Mouse (Mus musculus) liver, embryonic 11.5 days (tissue): Measurements from ENCODE around the gene Ubxn10. TPM values are rescaled to one million over a fixed set of nuclear protein-coding genes. Genes with fewer than 3 reads are reported as not detected.
A peak's percentile ranks its signal among the peaks of the same experiment; 100 is the strongest.

Source experiments
- ATAC-seq: fragments of 200-750 bp; cut with Nextera tagmentation; replicated peaks from 2 replicates; pipeline ENCODE4 v1.8.0; 2017; ENCODE audit warnings: moderate number of reproducible peaks, mild to moderate bottlenecking, moderate TSS enrichment, moderate library complexity; ENCODE audit not compliant: low FRiP score
- DNase-seq: peaks from one replicate; pipeline ENCODE4 v3.0.0-alpha.2; 2017; ENCODE audit warnings: low spot score
- H3K27ac ChIP-seq: fragments of 300-500 bp; sonication (generic); 2 replicates; pipeline ENCODE4 v1.5.1; 2014; ENCODE audit warnings: mild to moderate bottlenecking, low read depth, low read length, control low read depth
- H3K27me3 ChIP-seq: fragments of 300-500 bp; sonication (generic); replicated peaks from 2 replicates; pipeline ENCODE4 v1.6.1; 2014; ENCODE audit warnings: low read length, mixed read lengths; ENCODE audit not compliant: control insufficient read depth, insufficient read depth
- H3K36me3 ChIP-seq: fragments of 300-500 bp; sonication (generic); 2 replicates; pipeline ENCODE4 v1.6.1; 2014; ENCODE audit warnings: mild to moderate bottlenecking, low read length, moderate library complexity, mixed read lengths; ENCODE audit not compliant: control insufficient read depth, insufficient read depth
- H3K4me1 ChIP-seq: fragments of 300-500 bp; sonication (generic); replicated peaks from 2 replicates; pipeline ENCODE4 v1.6.1; 2014; ENCODE audit warnings: low read length, mixed read lengths; ENCODE audit not compliant: control insufficient read depth, insufficient read depth
- H3K4me2 ChIP-seq: fragments of 300-500 bp; sonication (generic); 2 replicates; pipeline ENCODE4 v1.6.1; 2014; ENCODE audit warnings: mild to moderate bottlenecking, control low read depth, moderate library complexity
- H3K4me3 ChIP-seq: fragments of 300-500 bp; sonication (generic); 2 replicates; pipeline ENCODE4 v1.5.1; 2014; ENCODE audit warnings: low read depth, low read length, control low read depth
- H3K9ac ChIP-seq: fragments of 300-500 bp; sonication (generic); 2 replicates; pipeline ENCODE4 v1.6.1; 2014; ENCODE audit warnings: low read depth, low read length, control low read depth
- H3K9me3 ChIP-seq: fragments of 300-500 bp; sonication (generic); 2 replicates; pipeline ENCODE4 v1.6.1; 2016; ENCODE audit warnings: low read length, inconsistent platforms, mixed read lengths; ENCODE audit not compliant: control insufficient read depth
- WGBS: fragments of 180-500 bp; shearing (Covaris S2); extraction: QIAGEN DNeasy Blood & Tissue Kit; methylation state at CpG from one replicate; pipeline ENCODE4 v1.1.7; 2014; 5-methylcytosine and 5-hydroxymethylcytosine counted together
- polyA plus RNA-seq: library from polyadenylated mRNA; unstranded; fragments of >200 nt; fragmentation: Nextera tagmentation; extraction: Ambion mirVana; gene quantifications from 2 replicates; pipeline ENCODE4 v1.2.1, GENCODE M21; 2014

Ubxn10 gene
- polyA plus RNA-seq, 1 experiment from 2014 or later = 0.48 TPM

GRCm38 (mm10) chr4:138690561-138690960, 46.4 kb downstream of the Ubxn10 start:
- 5% methylated on average over 4 of the region's 4 CpGs for WGBS
- Histone ChIP-seq H3K4me1 (no peaks in the 10 kb centered on the region), H3K27me3 (peaks cover 51% of the 10 kb centered on the region), H3K4me2 (no peak overlapping the region), H3K27ac (no peak overlapping the region), H3K9ac (no peak overlapping the region), H3K4me3 (no peak overlapping the region), H3K9me3 (no peaks in the 10 kb centered on the region), H3K36me3 (no peaks in the 10 kb centered on the region)
- ATAC-seq (no peak), DNase-seq (no peak)

GRCm38 (mm10) chr4:138689094-138689512, 47.9 kb downstream of the Ubxn10 start:
- DNase-seq (no peak), ATAC-seq (no peak)
- Histone ChIP-seq H3K36me3 (no peaks in the 10 kb centered on the region), H3K4me3 (no peak overlapping the region), H3K9ac (no peak overlapping the region), H3K27ac (no peak overlapping the region), H3K27me3 (peaks cover 50% of the 10 kb centered on the region), H3K4me2 (no peak overlapping the region), H3K4me1 (no peaks in the 10 kb centered on the region), H3K9me3 (no peaks in the 10 kb centered on the region)
- 24% methylated on average over 3 of the region's 3 CpGs for WGBS

- ATAC-seq (no peak), DNase-seq (no peak)
- Histone ChIP-seq H3K36me3 (no peaks in the 10 kb centered on the region), H3K4me3 (no peak overlapping the region), H3K4me2 (no peak overlapping the region), H3K9ac (no peak overlapping the region), H3K27ac (no peak overlapping the region), H3K27me3 (peaks cover 27% of the 10 kb centered on the region), H3K9me3 (no peaks in the 10 kb centered on the region), H3K4me1 (no peaks in the 10 kb centered on the region)
- WGBS = 67% methylated on average over 6 of the region's 6 CpGs
Measured at GRCm38 (mm10) chr4:138685813-138686212, 51.2 kb downstream of the Ubxn10 start.

GRCm38 (mm10) chr4:138682760-138683159, 54.2 kb downstream of the Ubxn10 start:
- no peaks in the 10 kb centered on the region for H3K9me3 ChIP-seq
- no peak overlapping the region for H3K4me2 ChIP-seq
- H3K27ac ChIP-seq = no peak overlapping the region
- ATAC-seq (no peak), DNase-seq (no peak)
- H3K4me3 ChIP-seq = no peak overlapping the region
- H3K9ac ChIP-seq = no peak overlapping the region
- WGBS = 61% methylated on average over 2 of the region's 2 CpGs
- no peaks in the 10 kb centered on the region for H3K36me3 ChIP-seq
- H3K27me3 ChIP-seq = no peaks in the 10 kb centered on the region
- H3K4me1 ChIP-seq = no peaks in the 10 kb centered on the region

- no peaks in the 10 kb centered on the region for H3K27me3 ChIP-seq
- no peak overlapping the region for H3K4me2 ChIP-seq
- no peak overlapping the region for H3K27ac ChIP-seq
- H3K36me3 ChIP-seq = no peaks in the 10 kb centered on the region
- ATAC-seq (no peak), DNase-seq (no peak)
- no peak overlapping the region for H3K4me3 ChIP-seq
- 70% methylated on average over 4 of the region's 4 CpGs for WGBS
- no peaks in the 10 kb centered on the region for H3K9me3 ChIP-seq
- H3K4me1 ChIP-seq = no peaks in the 10 kb centered on the region
- no peak overlapping the region for H3K9ac ChIP-seq
Measured at GRCm38 (mm10) chr4:138680124-138680523, 56.8 kb downstream of the Ubxn10 start.

GRCm38 (mm10) chr4:138677579-138677978, 59.4 kb downstream of the Ubxn10 start:
- Histone ChIP-seq H3K4me1 (no peaks in the 10 kb centered on the region), H3K9ac (no peak overlapping the region), H3K27ac (no peak overlapping the region), H3K9me3 (no peaks in the 10 kb centered on the region), H3K36me3 (no peaks in the 10 kb centered on the region), H3K4me3 (no peak overlapping the region), H3K4me2 (peak overlapping the region; percentile 40), H3K27me3 (no peaks in the 10 kb centered on the region)
- ATAC-seq (no peak), DNase-seq (no peak)
- 19% methylated on average over 16 of the region's 16 CpGs for WGBS

GRCm38 (mm10) chr4:138676480-138676879, 60.5 kb downstream of the Ubxn10 start:
- Histone ChIP-seq H3K36me3 (no peaks in the 10 kb centered on the region), H3K4me1 (no peaks in the 10 kb centered on the region), H3K4me3 (no peak overlapping the region), H3K9ac (no peak overlapping the region), H3K27me3 (no peaks in the 10 kb centered on the region), H3K4me2 (no peak overlapping the region), H3K9me3 (no peaks in the 10 kb centered on the region), H3K27ac (no peak overlapping the region)
- no peak for DNase-seq
- 12% methylated on average over 16 of the region's 16 CpGs for WGBS
- ATAC-seq = no peak

GRCm38 (mm10) chr4:138672160-138672559, 64.8 kb downstream of the Ubxn10 start:
- DNase-seq (no peak), ATAC-seq (no peak)
- Histone ChIP-seq H3K36me3 (no peaks in the 10 kb centered on the region), H3K4me3 (no peak overlapping the region), H3K27ac (no peak overlapping the region), H3K4me1 (no peaks in the 10 kb centered on the region), H3K4me2 (no peak overlapping the region), H3K27me3 (no peaks in the 10 kb centered on the region), H3K9me3 (no peaks in the 10 kb centered on the region), H3K9ac (no peak overlapping the region)
- 56% methylated on average over 4 of the region's 4 CpGs for WGBS

GRCm38 (mm10) chr4:138670093-138670889, 66.7 kb downstream of the Ubxn10 start:
- Histone ChIP-seq H3K27ac (no peak overlapping the region), H3K4me3 (no peak overlapping the region), H3K9ac (no peak overlapping the region), H3K4me2 (no peak overlapping the region), H3K27me3 (no peaks in the 10 kb centered on the region), H3K9me3 (no peaks in the 10 kb centered on the region), H3K36me3 (no peaks in the 10 kb centered on the region), H3K4me1 (no peaks in the 10 kb centered on the region)
- ATAC-seq (no peak), DNase-seq (no peak)
- WGBS = 74% methylated on average over 11 of the region's 11 CpGs
